Mouse (Mus musculus): ENCODE data around the gene Agpat2.

- TF ChIP-seq ZNF384 (IDR thresholded peaks at IDR 0.05; ENCODE audit: low read depth, low read length) (no peak), MAFK (IDR thresholded peaks at IDR 0.05; ENCODE audit: insufficient read depth, low read depth, low read length) (no peak), CHD2 (IDR thresholded peaks at IDR 0.05; ENCODE audit: low read depth, low read length) (no peak)
These were observed 28.6 kb upstream of the Agpat2 start for GRCm38 (mm10) chr2:26632541-26633395.
